8 mouse cellular contexts compared by ENCODE assay signal in the genomic region with DNA sequence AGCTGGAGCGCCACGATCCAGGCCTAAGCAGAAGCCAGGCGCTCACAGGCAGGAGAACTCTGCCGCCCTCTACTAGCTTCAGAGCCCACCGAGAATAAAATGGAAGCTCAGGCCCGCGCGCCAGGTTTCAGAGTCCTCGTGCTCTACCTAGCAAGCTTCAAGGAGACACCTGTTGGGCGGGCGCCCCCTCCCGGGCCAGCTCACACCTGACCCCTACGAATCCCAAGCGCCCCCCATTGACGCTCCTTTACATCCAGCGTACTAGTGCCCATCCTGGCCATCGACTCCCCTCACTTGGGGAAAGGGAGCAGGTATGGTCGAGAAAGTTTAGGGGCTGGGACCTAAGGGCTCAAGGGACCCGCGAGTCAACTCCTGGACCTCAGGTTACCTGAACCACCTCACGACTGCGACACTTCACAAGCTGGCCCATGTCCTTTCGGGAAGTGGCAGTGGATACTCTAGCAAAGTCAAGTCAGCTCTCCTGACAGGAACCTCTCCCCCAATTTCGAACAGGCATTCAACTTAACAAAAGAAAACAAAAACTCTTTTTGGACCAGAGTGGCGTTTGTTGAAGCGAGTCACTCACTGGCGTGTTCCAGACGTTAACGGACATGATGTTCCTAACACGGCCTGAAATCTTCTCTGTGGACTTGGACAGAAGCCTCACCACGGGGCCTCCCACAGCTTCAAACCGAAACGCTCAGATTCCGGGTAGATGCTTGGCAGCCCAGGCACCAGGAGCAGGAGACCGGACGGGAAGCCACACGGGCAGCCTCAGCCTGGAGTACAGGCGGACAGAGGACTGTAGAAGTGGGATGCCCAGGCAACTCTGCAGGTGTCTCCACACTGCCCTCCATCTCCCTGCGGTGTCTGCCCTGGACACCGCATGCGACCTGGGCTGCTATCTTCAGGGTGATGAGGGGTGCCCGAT. TPM values are rescaled to one million over a fixed set of nuclear protein-coding genes. Genes with fewer than 3 reads are reported as not detected.
DNase-seq lines count a peak whose midpoint lies in the region; ATAC-seq and TF ChIP-seq lines count a peak whose summit lies in the region.

No protein-coding gene starts in this region.

- peak overlapping the region; percentile 66 for H3K4me2 ChIP-seq in hindbrain, embryonic 14.5 days (replicated peaks)
- peak overlapping the region; percentile 79 for H3K4me2 ChIP-seq in liver, embryonic 11.5 days
- H3K4me2 ChIP-seq in neural tube, embryonic 11.5 days (ENCODE audit: low read depth): peak overlapping the region; percentile 87

- H3K9ac ChIP-seq in ES-Bruce4 (ENCODE audit: low read depth, poor library complexity, severe bottlenecking): peak overlapping the region; percentile 51
- peak overlapping the region; percentile 76 for H3K9ac ChIP-seq in hindbrain, embryonic 14.5 days
- no peak overlapping the region for H3K9ac ChIP-seq in liver, embryonic 11.5 days (ENCODE audit: low read depth, low read length)
- peak overlapping the region; percentile 60 for H3K9ac ChIP-seq in neural tube, embryonic 11.5 days (ENCODE audit: low read length)

- no peak for TF ChIP-seq POLR2A in ES-Bruce4 (IDR thresholded peaks at IDR 0.05; ENCODE audit: insufficient read depth, low read length)

- H3K4me1 ChIP-seq in ES-Bruce4 (ENCODE audit: control insufficient read depth, insufficient read depth, low read length): peaks cover 2% of the 10 kb centered on the region
- H3K4me1 ChIP-seq in hindbrain, embryonic 14.5 days (replicated peaks; ENCODE audit: control insufficient read depth, insufficient read depth, low read length): peaks cover 12% of the 10 kb centered on the region; the same call in 1 of the 2 replicates
- 0 out of 2 replicates have a peak, but pooled peaks cover 5% of the 10 kb centered on the region for H3K4me1 ChIP-seq in liver, embryonic 11.5 days (replicated peaks; ENCODE audit: control insufficient read depth, insufficient read depth, low read length)
- H3K4me1 ChIP-seq in neural tube, embryonic 11.5 days (ENCODE audit: control insufficient read depth, insufficient read depth, low read length): peaks cover 23% of the 10 kb centered on the region

- DNase-seq in embryo, embryonic 11 days: peak; percentile 64
- DNase-seq in hindbrain, embryonic 14.5 days (ENCODE audit: low spot score): peak; percentile 53
- DNase-seq in liver, embryonic 11.5 days (ENCODE audit: low spot score): peak; percentile 54
- DNase-seq in neural tube, embryonic 11.5 days (ENCODE audit: low spot score): peak; percentile 64
- no peak for DNase-seq in spleen, adult 18-20 months
- no peak for DNase-seq in layer of hippocampus, adult 11-12 months (ENCODE audit: low spot score)

- TF ChIP-seq EP300 in ES-Bruce4 (IDR thresholded peaks at IDR 0.05; ENCODE audit: insufficient read depth, low read depth, low read length): no peak

- no peaks in the 10 kb centered on the region for H3K9me3 ChIP-seq in ES-Bruce4 (replicated peaks; ENCODE audit: control insufficient read depth, insufficient read depth, low read length, poor library complexity, severe bottlenecking)
- no peaks in the 10 kb centered on the region for H3K9me3 ChIP-seq in hindbrain, embryonic 14.5 days (ENCODE audit: control insufficient read depth, low read length)
- H3K9me3 ChIP-seq in liver, embryonic 11.5 days (ENCODE audit: control insufficient read depth, low read length): no peaks in the 10 kb centered on the region
- H3K9me3 ChIP-seq in neural tube, embryonic 11.5 days (ENCODE audit: control insufficient read depth, low read length): no peaks in the 10 kb centered on the region

- H3K4me3 ChIP-seq in ES-Bruce4 (ENCODE audit: low read depth, low read length): peak overlapping the region; percentile 83
- H3K4me3 ChIP-seq in hindbrain, embryonic 14.5 days (replicated peaks; ENCODE audit: low read length): peak overlapping the region; percentile 65
- H3K4me3 ChIP-seq in liver, embryonic 11.5 days (ENCODE audit: low read depth, low read length): peak overlapping the region; percentile 55
- H3K4me3 ChIP-seq in neural tube, embryonic 11.5 days (ENCODE audit: low read depth, low read length): peak overlapping the region; percentile 69

- WGBS in hindbrain, embryonic 14.5 days: under 1% methylated on average over 41 of the region's 42 CpGs
- 2% methylated on average over 42 of the region's 42 CpGs for WGBS in liver, embryonic 11.5 days
- under 1% methylated on average over 42 of the region's 42 CpGs for WGBS in neural tube, embryonic 11.5 days

- H3K27ac ChIP-seq in ES-Bruce4 (ENCODE audit: insufficient read depth, low read length): no peak overlapping the region
- peak overlapping the region; percentile 85 for H3K27ac ChIP-seq in hindbrain, embryonic 14.5 days
- H3K27ac ChIP-seq in liver, embryonic 11.5 days (ENCODE audit: low read depth, low read length): no peak overlapping the region
- peak overlapping the region; percentile 39; the same call in 1 of the 2 replicates for H3K27ac ChIP-seq in neural tube, embryonic 11.5 days (ENCODE audit: low read depth, low read length)

- H3K36me3 ChIP-seq in ES-Bruce4 (ENCODE audit: control insufficient read depth, insufficient read depth, low read length, poor library complexity, severe bottlenecking): no peaks in the 10 kb centered on the region
- H3K36me3 ChIP-seq in hindbrain, embryonic 14.5 days (replicated peaks; ENCODE audit: control insufficient read depth, insufficient read depth): 0 out of 2 replicates have a peak, but pooled peaks cover 9% of the 10 kb centered on the region
- H3K36me3 ChIP-seq in liver, embryonic 11.5 days (ENCODE audit: control insufficient read depth, insufficient read depth, low read length): no peaks in the 10 kb centered on the region
- no peaks in the 10 kb centered on the region; the same call in 1 of the 2 replicates for H3K36me3 ChIP-seq in neural tube, embryonic 11.5 days (ENCODE audit: control insufficient read depth, insufficient read depth, low read length)

- TF ChIP-seq CTCF in ES-Bruce4 (IDR thresholded peaks at IDR 0.05; ENCODE audit: low read depth, low read length): peak; percentile 59

- H3K27me3 ChIP-seq in ES-Bruce4 (ENCODE audit: control insufficient read depth, insufficient read depth, low read length, poor library complexity, severe bottlenecking): peaks cover 20% of the 10 kb centered on the region
- peaks cover 48% of the 10 kb centered on the region for H3K27me3 ChIP-seq in hindbrain, embryonic 14.5 days (ENCODE audit: control insufficient read depth, insufficient read depth, low read length)
- peaks cover 100% of the 10 kb centered on the region for H3K27me3 ChIP-seq in liver, embryonic 11.5 days (replicated peaks; ENCODE audit: control insufficient read depth, insufficient read depth, low read length)
- H3K27me3 ChIP-seq in neural tube, embryonic 11.5 days (ENCODE audit: control insufficient read depth, insufficient read depth, low read length): peaks cover 79% of the 10 kb centered on the region

- ATAC-seq in hindbrain, embryonic 14.5 days (ENCODE audit: low FRiP score): no peak
- 0 out of 2 replicates have a peak, but pooled peaks have one; percentile 4 for ATAC-seq in liver, embryonic 11.5 days (replicated peaks; ENCODE audit: low FRiP score)
- peak; percentile 17 for ATAC-seq in neural tube, embryonic 11.5 days (ENCODE audit: insufficient read depth, low FRiP score, low TSS enrichment)
- ATAC-seq in megakaryocyte progenitor cell, adult 5-6 weeks (replicated peaks; ENCODE audit: poor library complexity): no peak

RNA-seq across cellular contexts. Expression of gene Irx2, which starts 1.0 kb away (rescaled TPM):
- polyA plus RNA-seq in ES-Bruce4 (2011; ENCODE audit: insufficient read depth, insufficient read length, low read depth, missing spikeins): 7.3 and 7.4 TPM in 2 replicates
- polyA plus RNA-seq in hindbrain, embryonic 14.5 days (2014; fragmentation: Nextera tagmentation; extraction: Ambion mirVana): 23.4 and 31.8 TPM in 2 replicates
- polyA plus RNA-seq in liver, embryonic 11.5 days (2014; fragmentation: Nextera tagmentation; extraction: Ambion mirVana): 0.53 and 1.0 TPM in 2 replicates
- polyA plus RNA-seq in neural tube, embryonic 11.5 days (2014; fragmentation: Nextera tagmentation; extraction: Ambion mirVana): 19.6 and 21.9 TPM in 2 replicates
- not detected in 2 replicates for total RNA-seq in megakaryocyte progenitor cell, adult 5-6 weeks (2015)
- not detected in 2 replicates for total RNA-seq in megakaryocyte progenitor cell, adult 5-6 weeks (2017)

Comparison
In these comparisons a context has a peak if more than half of its experiments do, and no peak if none do; other contexts are left out.
1. H3K27ac ChIP-seq: peak in hindbrain, embryonic 14.5 days (single experiment) and neural tube, embryonic 11.5 days (single experiment); none in ES-Bruce4 (single experiment) and liver, embryonic 11.5 days (single experiment).
2. DNase-seq: peak in embryo, embryonic 11 days (single experiment), hindbrain, embryonic 14.5 days (single experiment), liver, embryonic 11.5 days (single experiment) and neural tube, embryonic 11.5 days (single experiment); none in spleen, adult 18-20 months (0 of 2) and layer of hippocampus, adult 11-12 months (single experiment).
3. ATAC-seq: peak in liver, embryonic 11.5 days (single experiment) and neural tube, embryonic 11.5 days (single experiment); none in hindbrain, embryonic 14.5 days (single experiment) and megakaryocyte progenitor cell, adult 5-6 weeks (single experiment).
4. Peak in every context shown above with its lines, with median percentiles within 50 percentile points of each other: H3K4me3 ChIP-seq and H3K4me2 ChIP-seq.